Mouse (Mus musculus) MEL (cell line): ENCODE data around the gene Rab31.

ENCODE experiments used
- BHLHE40 ChIP-seq: IDR thresholded peaks from 2 replicates; pipeline ENCODE4 v1.6.1; 2012; ENCODE audit warnings: low read depth, mild to moderate bottlenecking, inconsistent platforms, low read length, improper control_type of control experiment, borderline replicate concordance
- CHD2 ChIP-seq: IDR thresholded peaks from 2 replicates; pipeline ENCODE4 v1.6.1; 2011; ENCODE audit warnings: low read length, improper control_type of control experiment
- CTCF ChIP-seq, 3 experiments: IDR thresholded peaks in 2 of 3; conservative IDR thresholded peaks in 1 of 3; 2 replicates each; pipeline ENCODE4 v1.5.1; 2011 to 2012; ENCODE audit warnings: low read length in 3 of 3, low read depth in 2 of 3, mild to moderate bottlenecking in 2 of 3, improper control_type of control experiment in 1 of 3, inconsistent platforms in 1 of 3, mixed read lengths in 1 of 3, moderate library complexity in 1 of 3; ENCODE audit not compliant: control insufficient read depth in 1 of 3, insufficient read depth in 1 of 3, poor library complexity in 1 of 3, severe bottlenecking in 1 of 3
- ETS1 ChIP-seq: IDR thresholded peaks from 2 replicates; pipeline ENCODE4 v1.6.1; 2012; ENCODE audit warnings: low read depth, mild to moderate bottlenecking, inconsistent platforms, low read length, improper control_type of control experiment, moderate library complexity
- TBP ChIP-seq: IDR thresholded peaks from 2 replicates; pipeline ENCODE4 v1.8.0; 2011; ENCODE audit warnings: low read depth, low read length, improper control_type of control experiment
- ZC3H11A ChIP-seq: IDR thresholded peaks from 2 replicates; pipeline ENCODE4 v1.6.1; 2012; ENCODE audit warnings: low read depth, mild to moderate bottlenecking, inconsistent platforms, low read length, improper control_type of control experiment

- TF ChIP-seq CTCF (IDR thresholded peaks at IDR 0.05 in 2 of 3, conservative IDR thresholded peaks at IDR 0.05 in 1 of 3; ENCODE audit: control insufficient read depth in 1 of 3, insufficient read depth in 1 of 3, low read depth in 2 of 3, low read length in 3 of 3, poor library complexity in 1 of 3, severe bottlenecking in 1 of 3): no peak
- TF ChIP-seq ZC3H11A: no peak
- no peak for TF ChIP-seq CHD2
- TF ChIP-seq ETS1: no peak
- no peak for TF ChIP-seq TBP
- no peak for TF ChIP-seq BHLHE40
Measured at GRCm38 (mm10) chr17:65718578-65718977, 54.0 kb downstream of the Rab31 start.
